Mouse (Mus musculus) liver, embryonic 14.5 days (tissue): ENCODE results near the gene Gtf3c5. TPM values are rescaled to one million over a fixed set of nuclear protein-coding genes. Genes with fewer than 3 reads are reported as not detected.
A peak's percentile ranks its signal among the peaks of the same experiment; 100 is the strongest.

Experiments used
- ATAC-seq: fragments of 200-750 bp; cut with Nextera tagmentation; 2 replicates; pipeline ENCODE4 v1.8.0; 2017; ENCODE audit warnings: moderate number of reproducible peaks, mild to moderate bottlenecking, moderate library complexity; ENCODE audit not compliant: insufficient read depth
- DNase-seq, 3 experiments: peaks; one replicate each; pipeline ENCODE4 v3.0.0-alpha.2; 2012 to 2013; ENCODE audit warnings: low read depth in 3 of 3, low spot score in 3 of 3
- H3K27ac ChIP-seq: fragments of 300-500 bp; sonication (generic); 2 replicates; pipeline ENCODE4 v1.5.1; 2014; ENCODE audit warnings: moderate library complexity, mild to moderate bottlenecking, control low read depth, inconsistent platforms
- H3K27me3 ChIP-seq: fragments of 300-500 bp; sonication (generic); 2 replicates; pipeline ENCODE4 v1.6.1; 2014; ENCODE audit warnings: mild to moderate bottlenecking, low read length, moderate library complexity; ENCODE audit not compliant: control insufficient read depth, insufficient read depth
- H3K36me3 ChIP-seq: fragments of 300-500 bp; sonication (generic); replicated peaks from 2 replicates; pipeline ENCODE4 v1.6.1; 2014; ENCODE audit warnings: low read depth; ENCODE audit not compliant: control insufficient read depth, insufficient read depth
- H3K4me1 ChIP-seq, 2 experiments: fragments of 200-500 bp in 1 of 2; fragments of 300-500 bp in 1 of 2; sonication (generic) in 1 of 2; replicated peaks; 2 replicates each; pipeline ENCODE4 v1.6.1; 2012 to 2014; ENCODE audit warnings: antibody characterized with exemption in 1 of 2, inconsistent platforms in 1 of 2, low read length in 1 of 2; ENCODE audit not compliant: control insufficient read depth in 2 of 2, insufficient read depth in 2 of 2
- H3K4me2 ChIP-seq: fragments of 300-500 bp; sonication (generic); 2 replicates; pipeline ENCODE4 v1.6.1; 2014; ENCODE audit warnings: low read depth, mild to moderate bottlenecking, control low read depth, moderate library complexity
- H3K4me3 ChIP-seq, 2 experiments: fragments of 200-500 bp in 1 of 2; fragments of 300-500 bp in 1 of 2; sonication (generic) in 1 of 2; 2 replicates each; pipeline ENCODE4 v1.5.1; 2012 to 2014; ENCODE audit warnings: low read depth in 2 of 2, low read length in 2 of 2, mild to moderate bottlenecking in 2 of 2, control low read depth in 1 of 2, inconsistent platforms in 1 of 2, moderate library complexity in 1 of 2; ENCODE audit not compliant: insufficient read depth in 1 of 2
- H3K9ac ChIP-seq: fragments of 300-500 bp; sonication (generic); replicated peaks from 2 replicates; pipeline ENCODE4 v1.6.1; 2014; ENCODE audit warnings: mild to moderate bottlenecking, control low read depth, moderate library complexity
- H3K9me3 ChIP-seq: fragments of 300-500 bp; sonication (generic); 2 replicates; pipeline ENCODE4 v1.6.1; 2016; ENCODE audit warnings: low read length, mixed read lengths; ENCODE audit not compliant: control insufficient read depth
- CTCF ChIP-seq: IDR thresholded peaks from 2 replicates; pipeline ENCODE4 v1.5.1; 2016; ENCODE audit warnings: antibody characterized with exemption, low read depth, control low read depth
- EP300 ChIP-seq: IDR thresholded peaks from 2 replicates; pipeline ENCODE4 v1.6.1; 2016; ENCODE audit warnings: antibody characterized with exemption, low read depth
- WGBS: fragments of 180-500 bp; shearing (Covaris S2); extraction: QIAGEN DNeasy Blood & Tissue Kit; methylation state at CpG from one replicate; pipeline ENCODE4 v1.1.7; 2014; ENCODE audit not compliant: insufficient replicate concordance; 5-methylcytosine and 5-hydroxymethylcytosine counted together
- polyA plus RNA-seq, 2 experiments: library from polyadenylated mRNA; depleted of rRNA in 1 of 2; stranded (reverse) in 1 of 2; unstranded in 1 of 2; fragments of >200 nt; fragmentation: Nextera tagmentation in 1 of 2; extraction: Ambion mirVana in 1 of 2; gene quantifications; 2 replicates each; pipeline versions ENCODE4 v1.2.1 to v1.2.3; 2012 to 2014

Gtf3c5 gene
- polyA plus RNA-seq, 2 experiments, result 7.6 to 11.6 TPM

DNA sequence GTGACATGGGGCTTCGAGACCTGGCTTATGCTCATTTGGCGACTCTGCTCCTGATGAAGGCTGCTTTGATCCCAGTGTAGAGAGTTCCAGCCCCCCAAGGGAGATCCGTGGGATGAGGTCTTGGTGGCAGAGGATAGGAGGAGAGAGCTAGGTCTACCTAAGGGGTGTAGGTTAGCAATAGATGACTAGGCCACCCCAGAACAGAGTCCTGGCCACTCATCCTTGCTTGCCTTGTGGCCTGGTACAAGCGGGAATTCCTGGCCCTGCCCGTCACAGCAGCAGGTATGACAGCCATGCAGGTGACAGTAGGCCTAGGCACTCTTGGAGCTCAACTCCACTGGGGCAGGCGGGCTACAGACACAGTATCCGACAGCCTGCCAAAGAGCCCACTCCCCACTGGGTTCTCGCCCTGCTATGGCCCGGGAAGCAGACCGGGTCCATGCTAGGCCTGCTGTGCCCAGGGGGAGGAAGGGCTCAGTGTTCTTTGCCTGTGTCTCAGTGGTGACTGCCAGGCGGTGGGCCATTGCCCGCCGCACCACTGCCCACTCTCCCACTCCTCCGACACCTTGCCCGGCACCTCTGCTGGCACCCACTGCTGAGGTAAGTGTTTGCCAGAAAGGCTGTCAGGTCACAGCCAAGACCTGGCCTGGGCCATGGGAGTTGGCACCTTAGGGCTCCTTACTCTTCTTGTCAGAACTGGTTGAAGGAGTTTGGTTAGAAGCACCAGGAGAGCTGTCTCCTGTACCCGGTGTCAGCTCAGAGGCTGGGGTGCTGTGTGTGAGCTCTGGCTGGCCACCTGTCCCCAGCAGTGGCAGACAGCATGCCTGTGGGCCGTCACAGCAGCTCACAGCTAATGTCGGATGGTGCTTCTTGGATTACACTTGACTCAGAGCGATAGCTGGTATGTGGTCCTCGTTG is 55.9 kb downstream of the Gtf3c5 start:
- no peak overlapping the region for H3K9ac ChIP-seq
- ATAC-seq, result no peak
- TF ChIP-seq EP300, result no peak
- no peak for TF ChIP-seq CTCF
- H3K4me1 ChIP-seq, result peaks cover 0 to 3% of the 10 kb centered on the region in 2 experiments; a peak in 1 of 4 replicates
- no peaks in the 10 kb centered on the region for H3K36me3 ChIP-seq
- H3K4me2 ChIP-seq, result no peak overlapping the region
- WGBS, result 72% methylated on average over 20 of the region's 20 CpGs
- H3K27ac ChIP-seq, result no peak overlapping the region
- no peaks in the 10 kb centered on the region for H3K9me3 ChIP-seq
- DNase-seq, result no peak
- no peak overlapping the region for H3K4me3 ChIP-seq
- H3K27me3 ChIP-seq, result no peaks in the 10 kb centered on the region

DNA sequence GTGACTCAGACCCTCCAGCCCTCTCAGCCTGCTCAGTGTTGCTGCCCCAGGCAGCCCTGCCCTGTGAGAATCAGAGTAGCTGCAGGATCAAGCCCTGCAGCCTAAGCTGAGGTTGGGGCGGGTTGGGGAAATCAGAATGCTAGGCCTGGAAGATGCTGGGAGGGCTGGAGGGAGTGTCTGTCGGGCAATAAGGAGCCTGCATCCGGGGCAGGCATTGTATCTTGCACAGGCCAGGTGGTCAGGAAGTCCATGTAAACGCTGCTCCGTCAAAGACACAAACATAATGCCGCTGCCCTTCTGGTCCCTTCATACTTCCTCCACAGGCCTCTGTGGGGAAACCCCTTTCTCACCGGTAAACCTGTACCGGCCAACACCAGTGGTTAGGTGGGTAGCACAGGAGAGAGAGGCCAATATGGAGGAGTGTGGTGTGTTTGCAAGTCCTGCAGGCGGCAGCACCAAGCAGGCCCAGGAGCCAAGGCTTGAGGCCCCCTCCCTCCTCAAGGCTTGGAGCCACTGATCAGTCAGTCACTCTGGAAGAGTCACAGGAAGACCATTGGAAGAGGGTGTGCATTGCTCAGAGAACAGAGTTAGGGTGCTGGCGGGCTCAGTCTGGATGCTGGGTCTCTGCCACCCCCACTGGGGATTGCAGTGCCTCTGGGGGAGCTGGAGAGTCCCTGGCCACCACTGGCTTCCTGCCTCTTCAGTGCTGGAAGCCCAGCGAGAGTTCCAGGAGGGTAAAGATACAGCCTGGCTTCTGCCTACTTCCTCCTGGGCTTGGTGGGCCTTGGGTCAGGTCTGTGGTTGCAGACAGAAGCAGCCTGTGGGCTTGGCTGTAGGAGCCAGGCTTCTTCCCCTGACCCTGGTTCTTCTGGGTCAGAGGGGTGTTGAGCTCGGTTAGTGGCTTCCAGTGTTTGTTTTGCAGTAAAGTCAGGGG is 57.3 kb downstream of the Gtf3c5 start:
- Histone ChIP-seq H3K27ac (no peak overlapping the region), H3K27me3 (no peaks in the 10 kb centered on the region), H3K4me3 (no peak overlapping the region), H3K9me3 (no peaks in the 10 kb centered on the region), H3K9ac (no peak overlapping the region), H3K4me2 (no peak overlapping the region), H3K36me3 (no peaks in the 10 kb centered on the region), H3K4me1 (peaks cover 0 to 3% of the 10 kb centered on the region in 2 experiments; a peak in 1 of 4 replicates)
- TF ChIP-seq EP300, result no peak
- TF ChIP-seq CTCF, result peak; percentile 47; the same call in 1 of the 2 replicates
- DNase-seq (no peak), ATAC-seq (no peak)
- 21% methylated on average over 12 of the region's 12 CpGs for WGBS

DNA sequence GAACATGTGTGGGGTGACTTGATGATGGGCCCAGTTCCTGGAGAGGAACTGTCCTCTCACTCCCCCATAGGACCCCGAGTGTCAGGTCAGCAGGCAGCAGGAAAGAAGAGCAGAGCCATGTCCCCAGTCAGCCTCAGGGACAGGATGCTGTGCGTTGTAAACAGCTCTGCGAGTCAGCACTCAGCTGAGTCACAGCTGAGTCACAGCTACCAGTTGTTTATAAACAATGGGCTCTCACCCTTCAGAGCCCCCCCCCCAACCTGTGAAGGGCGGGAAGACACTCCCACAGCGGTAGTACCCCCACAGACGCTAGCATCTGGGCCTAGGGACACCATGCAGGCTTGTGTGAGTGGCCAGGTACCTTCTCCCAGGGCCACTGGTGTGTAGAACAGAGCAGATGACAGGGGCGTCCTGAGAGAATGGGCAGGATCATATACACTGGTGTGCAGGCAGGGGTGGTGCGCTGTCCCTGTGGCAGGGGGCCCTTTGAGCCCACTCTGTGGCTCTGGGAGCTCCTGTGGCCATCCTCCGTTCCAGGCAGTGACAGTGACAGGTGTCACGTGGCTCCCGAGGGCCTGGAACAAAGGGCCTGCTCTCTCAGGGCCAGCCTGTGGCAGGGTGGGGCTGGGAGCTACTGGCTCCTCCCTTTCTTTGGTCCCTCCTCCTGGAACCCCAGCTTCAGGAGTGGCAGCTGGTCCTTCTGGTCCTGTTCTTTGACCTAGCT is 58.2 kb downstream of the Gtf3c5 start:
- H3K9ac ChIP-seq, result no peak overlapping the region
- no peak for DNase-seq
- no peaks in the 10 kb centered on the region for H3K27me3 ChIP-seq
- H3K36me3 ChIP-seq, result no peaks in the 10 kb centered on the region
- TF ChIP-seq CTCF (no peak), EP300 (no peak)
- no peak overlapping the region for H3K27ac ChIP-seq
- no peak overlapping the region for H3K4me2 ChIP-seq
- peaks cover 0 to 3% of the 10 kb centered on the region in 2 experiments; a peak in 1 of 4 replicates for H3K4me1 ChIP-seq
- H3K4me3 ChIP-seq, result no peak overlapping the region
- 30% methylated on average over 11 of the region's 11 CpGs for WGBS
- peak; percentile 64 for ATAC-seq
- no peaks in the 10 kb centered on the region for H3K9me3 ChIP-seq

DNA sequence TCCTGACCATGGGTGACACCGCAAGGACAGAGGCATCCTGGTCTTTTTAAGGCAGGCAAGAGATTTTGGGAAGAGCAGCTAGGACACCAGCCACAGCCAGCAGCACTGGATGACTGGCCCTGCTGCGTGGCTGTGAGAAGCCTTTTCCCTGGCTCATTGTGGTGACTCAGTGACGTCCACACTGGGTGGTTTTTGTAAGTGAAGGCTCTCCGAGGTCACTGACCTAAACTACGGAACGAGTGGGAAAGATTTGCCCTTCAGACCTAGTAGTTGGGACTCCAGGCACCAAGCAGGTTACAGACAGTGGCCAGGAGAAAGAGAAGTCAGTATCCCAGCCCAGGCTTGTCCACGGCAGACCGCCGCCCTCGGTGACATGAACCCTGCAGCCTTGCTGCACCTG is 59.1 kb downstream of the Gtf3c5 start:
- no peak overlapping the region for H3K27ac ChIP-seq
- H3K27me3 ChIP-seq, result no peaks in the 10 kb centered on the region
- H3K9ac ChIP-seq, result no peak overlapping the region
- 69% methylated on average over 10 of the region's 10 CpGs for WGBS
- no peak for DNase-seq
- no peaks in the 10 kb centered on the region for H3K9me3 ChIP-seq
- H3K4me2 ChIP-seq, result no peak overlapping the region
- H3K36me3 ChIP-seq, result no peaks in the 10 kb centered on the region
- no peak overlapping the region for H3K4me3 ChIP-seq
- H3K4me1 ChIP-seq, result peaks cover 0 to 3% of the 10 kb centered on the region in 2 experiments; a peak in 1 of 4 replicates
- no peak for ATAC-seq
- TF ChIP-seq EP300 (no peak), CTCF (no peak)
